Comparison of ENCODE assay signal across 8 mouse cellular contexts in the genomic region with DNA sequence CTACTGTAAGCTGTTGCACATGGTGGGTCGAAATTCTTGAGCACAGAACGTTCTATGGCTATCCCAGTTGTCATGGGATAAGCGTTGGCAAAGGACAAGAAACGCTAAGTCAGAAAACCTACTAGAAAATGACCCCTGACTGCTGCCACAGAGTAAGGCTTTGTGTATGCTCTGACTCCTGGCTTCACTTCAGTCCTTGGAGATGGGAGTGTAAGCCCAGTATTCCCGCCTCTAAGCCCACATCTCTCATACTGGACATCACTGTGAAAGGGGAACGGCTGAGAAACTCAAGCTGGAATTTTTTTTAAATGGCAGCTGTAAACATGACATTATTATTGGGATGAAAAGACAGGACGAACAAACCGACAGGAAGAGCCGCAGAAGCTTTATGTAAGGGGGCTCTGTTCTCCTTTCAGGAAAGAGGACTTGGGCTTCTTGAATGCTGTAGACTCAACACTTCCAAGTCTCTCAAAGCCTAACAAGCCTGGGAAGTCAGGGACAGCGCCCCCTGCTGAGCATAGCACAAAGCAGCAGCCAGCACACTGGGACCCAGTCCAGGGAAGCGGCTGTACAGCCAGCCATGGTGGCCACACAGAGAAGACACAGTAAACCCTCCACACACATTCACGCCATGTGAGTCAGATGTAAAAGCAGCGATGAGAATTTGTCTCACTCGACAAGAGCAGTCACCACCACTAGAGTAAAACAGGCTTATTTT.
DNase-seq lines count a peak whose midpoint lies in the region; ATAC-seq and TF ChIP-seq lines count a peak whose summit lies in the region.

No protein-coding gene starts in this region.

- H3K4me2 ChIP-seq in hindbrain, embryonic 13.5 days: no peak overlapping the region
- H3K4me2 ChIP-seq in liver, postnatal 0 days (ENCODE audit: low read depth, low read length): no peak overlapping the region

- ATAC-seq in hindbrain, embryonic 13.5 days (ENCODE audit: low FRiP score): no peak; the same call in 1 of the 2 replicates
- peak; percentile 30; the same call in 1 of the 2 replicates for ATAC-seq in liver, postnatal 0 days

- no peak for TF ChIP-seq POLR2A in lung, adult 2 months (IDR thresholded peaks at IDR 0.05; ENCODE audit: borderline replicate concordance, extremely low read depth, low read depth, low read length)

- H3K4me3 ChIP-seq in lung, adult 2 months (replicated peaks; ENCODE audit: extremely low read depth, low read depth, low read length): no peak overlapping the region
- no peak overlapping the region for H3K4me3 ChIP-seq in hindbrain, embryonic 13.5 days
- H3K4me3 ChIP-seq in liver, postnatal 0 days (ENCODE audit: low read depth, low read length): no peak overlapping the region

- 75% methylated on average over 14 of the region's 14 CpGs for WGBS in lung, adult 2 months
- 71% methylated on average over 14 of the region's 14 CpGs for WGBS in hindbrain, embryonic 13.5 days
- 73% methylated on average over 14 of the region's 14 CpGs for WGBS in liver, postnatal 0 days (ENCODE audit: insufficient replicate concordance)

- TF ChIP-seq EP300 in liver, postnatal 0 days (IDR thresholded peaks at IDR 0.05; ENCODE audit: low read depth): no peak

- no peaks in the 10 kb centered on the region for H3K9me3 ChIP-seq in hindbrain, embryonic 13.5 days
- H3K9me3 ChIP-seq in liver, postnatal 0 days (ENCODE audit: low read length): no peaks in the 10 kb centered on the region

- peak; percentile 46 for TF ChIP-seq CTCF in lung, adult 2 months (IDR thresholded peaks at IDR 0.05; ENCODE audit: insufficient read depth, low read length)
- peak; percentile 78 for TF ChIP-seq CTCF in liver, postnatal 0 days (IDR thresholded peaks at IDR 0.05; ENCODE audit: low read depth)

- peaks cover 45% of the 10 kb centered on the region for H3K36me3 ChIP-seq in hindbrain, embryonic 13.5 days
- no peaks in the 10 kb centered on the region for H3K36me3 ChIP-seq in liver, postnatal 0 days (replicated peaks; ENCODE audit: insufficient read depth, low read length)

- no peaks in the 10 kb centered on the region for H3K4me1 ChIP-seq in lung, adult 2 months (ENCODE audit: control insufficient read depth, insufficient read depth, low read length)
- H3K4me1 ChIP-seq in hindbrain, embryonic 13.5 days (replicated peaks): peaks cover 17% of the 10 kb centered on the region; the same call in 1 of the 2 replicates
- H3K4me1 ChIP-seq in liver, postnatal 0 days (ENCODE audit: insufficient read depth): no peaks in the 10 kb centered on the region

- no peaks in the 10 kb centered on the region for H3K27me3 ChIP-seq in hindbrain, embryonic 13.5 days
- H3K27me3 ChIP-seq in liver, postnatal 0 days (ENCODE audit: insufficient read depth, low read length): no peaks in the 10 kb centered on the region

- no peak overlapping the region for H3K9ac ChIP-seq in hindbrain, embryonic 13.5 days
- H3K9ac ChIP-seq in liver, postnatal 0 days (replicated peaks): no peak overlapping the region

- DNase-seq in adrenal gland, postnatal 10 days: peak; percentile 53
- DNase-seq in adrenal gland, postnatal 4 days (ENCODE audit: low spot score in 2 of 2): no peak
- DNase-seq in lung, adult 2 months: no peak
- no peak for DNase-seq in lung, postnatal 25 days (ENCODE audit: low spot score)
- DNase-seq in cerebellum, adult 11-12 months: peak; percentile 67
- peak; percentile 55 for DNase-seq in liver, postnatal 0 days
- no peak for DNase-seq in yolk sac, embryonic 10.5 days (ENCODE audit: low spot score)

- peak overlapping the region; percentile 31 for H3K27ac ChIP-seq in hindbrain, embryonic 13.5 days
- H3K27ac ChIP-seq in liver, postnatal 0 days (ENCODE audit: low read depth): no peak overlapping the region

Comparison
In these comparisons a context has a peak if more than half of its experiments do, and no peak if none do; other contexts are left out.
1. DNase-seq: peak in adrenal gland, postnatal 10 days (single experiment), cerebellum, adult 11-12 months (single experiment) and liver, postnatal 0 days (single experiment); none in adrenal gland, postnatal 4 days (0 of 2), lung, adult 2 months (single experiment), lung, postnatal 25 days (single experiment) and yolk sac, embryonic 10.5 days (single experiment).